Mouse (Mus musculus) liver, postnatal 0 days (tissue): ENCODE results near the gene Tdrkh.

Experiments used
- CTCF ChIP-seq: sonication (generic); IDR thresholded peaks from 2 replicates; pipeline ENCODE4 v1.5.1; 2016; ENCODE audit warnings: antibody characterized with exemption, low read depth
- EP300 ChIP-seq: IDR thresholded peaks from 2 replicates; pipeline ENCODE4 v1.6.1; 2016; ENCODE audit warnings: antibody characterized with exemption, low read depth, mild to moderate bottlenecking

- no peak for TF ChIP-seq CTCF
- no peak for TF ChIP-seq EP300
Observed at GRCm38 (mm10) chr3:94388047-94388446, 25.0 kb upstream of the Tdrkh start.
